Mouse (Mus musculus): ENCODE results near the gene Map4k5. TPM values are rescaled to one million over a fixed set of nuclear protein-coding genes. Genes with fewer than 3 reads are reported as not detected.

The Map4k5 gene
- polyA plus RNA-seq, 1 experiment from 2014 or later: 32.7 TPM

DNA sequence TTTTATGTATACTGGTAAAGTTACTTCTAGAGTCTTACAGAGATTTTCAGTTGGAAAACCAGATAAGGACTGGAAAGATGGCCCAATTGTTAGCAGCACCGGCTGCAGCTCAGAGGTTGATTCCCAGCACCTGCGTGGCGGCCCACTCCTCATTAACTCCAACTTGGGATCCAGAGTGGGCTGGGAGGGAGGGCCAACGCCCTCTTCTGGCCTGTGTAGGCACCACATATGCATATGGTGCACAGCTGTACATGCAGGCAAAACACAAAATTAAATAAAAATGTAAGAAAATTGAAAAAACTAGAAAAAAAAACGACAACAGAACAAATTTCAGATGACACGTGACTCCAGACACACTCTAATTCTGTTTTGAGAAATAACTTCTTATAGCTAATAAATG lies 927 bp upstream of the Map4k5 start:
- H3K27ac ChIP-seq (ENCODE audit: low read depth, low read length): no peak overlapping the region
- H3K9me3 ChIP-seq (ENCODE audit: control insufficient read depth, low read length): no peaks in the 10 kb centered on the region
- no peak overlapping the region for H3K4me2 ChIP-seq (ENCODE audit: low read depth, low read length, severe bottlenecking)
- WGBS: 71% methylated on average over 6 of the region's 6 CpGs
- no peak for DNase-seq (ENCODE audit: low spot score)
- H3K27me3 ChIP-seq (ENCODE audit: control insufficient read depth, insufficient read depth, low read length): no peaks in the 10 kb centered on the region
- H3K4me1 ChIP-seq (replicated peaks; ENCODE audit: control insufficient read depth, insufficient read depth, low read length): peaks cover 7% of the 10 kb centered on the region
- H3K9ac ChIP-seq (ENCODE audit: low read length): no peak overlapping the region
- H3K4me3 ChIP-seq (ENCODE audit: low read depth, low read length): no peak overlapping the region
- no peak for ATAC-seq (replicated peaks; ENCODE audit: low FRiP score)
- no peaks in the 10 kb centered on the region for H3K36me3 ChIP-seq (ENCODE audit: control insufficient read depth, insufficient read depth, low read length)

DNA sequence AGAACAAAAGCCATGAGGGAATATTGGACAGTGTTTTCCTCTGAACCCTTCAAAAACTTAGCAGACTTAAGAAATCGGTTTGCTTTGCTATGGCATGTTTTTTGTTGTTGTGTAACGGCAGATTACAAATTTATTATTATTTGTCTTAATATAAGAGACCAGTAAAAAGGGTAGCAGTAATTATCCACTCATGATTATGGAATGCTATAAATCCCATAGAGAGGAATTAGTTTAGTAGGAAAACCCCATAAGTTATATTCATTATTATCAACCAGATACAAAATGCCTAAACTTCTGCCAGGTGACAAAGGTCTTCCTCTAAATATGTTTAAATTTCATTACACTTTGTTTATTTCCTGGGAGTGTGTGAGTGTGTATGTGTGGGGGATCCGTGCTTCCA lies 1.3 kb downstream of the Map4k5 start:
- WGBS: 47% methylated on average over 3 of the region's 3 CpGs
- peaks cover 7% of the 10 kb centered on the region for H3K4me1 ChIP-seq (replicated peaks; ENCODE audit: control insufficient read depth, insufficient read depth, low read length)
- DNase-seq (ENCODE audit: low spot score) (no peak), ATAC-seq (replicated peaks; ENCODE audit: low FRiP score) (no peak)
- peak overlapping the region; percentile 93 for H3K9ac ChIP-seq (ENCODE audit: low read length)
- peak overlapping the region; percentile 85 for H3K4me3 ChIP-seq (ENCODE audit: low read depth, low read length)
- no peaks in the 10 kb centered on the region for H3K36me3 ChIP-seq (ENCODE audit: control insufficient read depth, insufficient read depth, low read length)
- H3K9me3 ChIP-seq (ENCODE audit: control insufficient read depth, low read length): no peaks in the 10 kb centered on the region
- H3K27ac ChIP-seq (ENCODE audit: low read depth, low read length): no peak overlapping the region
- H3K4me2 ChIP-seq (ENCODE audit: low read depth, low read length, severe bottlenecking): peak overlapping the region; percentile 70
- no peaks in the 10 kb centered on the region for H3K27me3 ChIP-seq (ENCODE audit: control insufficient read depth, insufficient read depth, low read length)

DNA sequence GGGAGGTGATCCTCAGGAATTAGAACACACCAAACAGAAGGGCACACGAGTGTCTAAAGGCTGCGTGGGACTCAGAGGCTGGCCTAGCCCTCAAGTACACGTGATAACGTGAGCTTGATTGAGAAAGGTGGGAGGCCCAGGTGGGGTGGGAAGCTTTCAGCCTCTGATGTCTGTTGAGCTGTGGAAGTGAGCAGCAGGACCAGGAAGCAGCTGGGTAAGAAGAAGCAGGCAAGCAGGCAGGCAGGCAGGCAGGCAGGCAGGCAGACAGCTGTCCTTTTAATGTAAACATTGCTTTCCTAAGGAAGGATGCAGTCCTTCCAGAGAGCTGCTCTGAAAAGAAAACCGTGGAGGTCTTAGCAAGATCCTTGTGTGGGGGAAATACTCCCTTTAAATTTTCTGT lies 2.5 kb downstream of the Map4k5 start:
- H3K4me1 ChIP-seq (replicated peaks; ENCODE audit: control insufficient read depth, insufficient read depth, low read length): peaks cover 7% of the 10 kb centered on the region
- H3K4me3 ChIP-seq (ENCODE audit: low read depth, low read length): no peak overlapping the region
- no peak for ATAC-seq (replicated peaks; ENCODE audit: low FRiP score)
- DNase-seq (ENCODE audit: low spot score): peak; percentile 56
- no peak overlapping the region for H3K4me2 ChIP-seq (ENCODE audit: low read depth, low read length, severe bottlenecking)
- no peaks in the 10 kb centered on the region for H3K27me3 ChIP-seq (ENCODE audit: control insufficient read depth, insufficient read depth, low read length)
- H3K9me3 ChIP-seq (ENCODE audit: control insufficient read depth, low read length): no peaks in the 10 kb centered on the region
- H3K9ac ChIP-seq (ENCODE audit: low read length): no peak overlapping the region
- 32% methylated on average over 5 of the region's 5 CpGs for WGBS
- no peak overlapping the region for H3K27ac ChIP-seq (ENCODE audit: low read depth, low read length)
- no peaks in the 10 kb centered on the region for H3K36me3 ChIP-seq (ENCODE audit: control insufficient read depth, insufficient read depth, low read length)

DNA sequence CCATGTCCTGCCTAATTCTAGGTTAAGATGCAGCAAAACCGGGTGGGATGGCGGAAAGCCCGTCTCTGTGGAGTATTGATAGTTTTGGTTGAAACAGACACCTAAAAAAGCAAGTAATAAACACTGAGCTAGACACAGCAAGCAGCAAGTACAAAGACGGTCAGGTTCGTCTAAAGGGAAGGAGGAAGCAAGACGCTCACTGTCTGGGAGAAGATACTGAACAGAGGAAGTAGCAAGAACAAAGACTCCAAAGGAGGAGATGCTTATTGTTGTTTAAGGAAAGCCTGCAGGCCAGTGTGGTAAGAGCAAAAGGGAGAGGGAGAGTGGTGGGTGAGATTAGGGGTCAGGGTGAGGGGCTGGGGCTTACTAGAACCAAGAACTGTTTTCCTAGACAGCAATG lies 2.9 kb downstream of the Map4k5 start:
- Histone ChIP-seq H3K4me2 (ENCODE audit: low read depth, low read length, severe bottlenecking) (no peak overlapping the region), H3K9ac (ENCODE audit: low read length) (no peak overlapping the region), H3K27me3 (ENCODE audit: control insufficient read depth, insufficient read depth, low read length) (no peaks in the 10 kb centered on the region), H3K4me1 (replicated peaks; ENCODE audit: control insufficient read depth, insufficient read depth, low read length) (peaks cover 7% of the 10 kb centered on the region), H3K4me3 (ENCODE audit: low read depth, low read length) (no peak overlapping the region), H3K27ac (ENCODE audit: low read depth, low read length) (no peak overlapping the region), H3K9me3 (ENCODE audit: control insufficient read depth, low read length) (no peaks in the 10 kb centered on the region), H3K36me3 (ENCODE audit: control insufficient read depth, insufficient read depth, low read length) (no peaks in the 10 kb centered on the region)
- no peak for DNase-seq (ENCODE audit: low spot score)
- no peak for ATAC-seq (replicated peaks; ENCODE audit: low FRiP score)
- 50% methylated on average over 6 of the region's 6 CpGs for WGBS

DNA sequence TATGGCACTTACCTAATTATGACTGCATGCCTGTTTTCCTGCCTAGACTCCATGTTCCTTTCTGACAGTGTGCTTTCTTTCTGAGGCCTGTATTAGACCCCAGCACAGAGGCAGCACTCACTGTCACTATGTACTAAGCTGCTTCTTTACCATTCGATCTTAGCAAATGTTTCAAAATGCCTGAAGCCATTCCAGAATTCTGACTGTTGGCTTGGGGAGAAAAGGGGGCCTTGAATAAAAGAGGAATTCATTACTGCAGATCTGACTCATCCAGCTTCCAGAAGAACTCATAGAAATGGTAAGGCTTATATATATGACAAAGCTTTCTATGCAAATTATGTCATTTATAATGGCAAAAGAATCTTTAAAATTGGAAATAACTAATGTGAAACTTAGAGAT lies 4.7 kb downstream of the Map4k5 start:
- 76% methylated on average over 1 of the region's 1 CpGs for WGBS
- no peak for DNase-seq (ENCODE audit: low spot score)

DNA sequence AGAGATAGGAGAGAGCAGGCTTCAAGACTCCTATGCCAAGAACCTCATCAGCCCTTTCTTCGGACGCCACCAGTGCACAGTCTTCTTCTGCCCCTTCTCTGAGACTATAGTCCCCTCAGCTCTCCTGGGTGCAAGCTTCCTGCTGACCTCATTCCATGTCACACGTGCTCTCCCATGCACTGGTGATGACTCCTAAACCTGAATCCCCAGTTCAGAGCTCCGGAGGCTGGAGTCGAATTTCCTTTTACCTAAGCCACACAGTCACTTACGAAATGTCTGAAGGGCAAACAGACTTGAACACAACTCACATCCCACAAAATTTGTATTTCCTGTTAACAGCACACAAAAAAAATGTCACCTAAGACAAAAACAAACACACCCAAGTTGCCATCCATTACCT lies 5.2 kb downstream of the Map4k5 start:
- Histone ChIP-seq H3K27ac (ENCODE audit: low read depth, low read length) (no peak overlapping the region), H3K4me1 (replicated peaks; ENCODE audit: control insufficient read depth, insufficient read depth, low read length) (peaks cover 7% of the 10 kb centered on the region), H3K9me3 (ENCODE audit: control insufficient read depth, low read length) (no peaks in the 10 kb centered on the region), H3K9ac (ENCODE audit: low read length) (no peak overlapping the region), H3K36me3 (ENCODE audit: control insufficient read depth, insufficient read depth, low read length) (no peaks in the 10 kb centered on the region), H3K4me3 (ENCODE audit: low read depth, low read length) (no peak overlapping the region), H3K27me3 (ENCODE audit: control insufficient read depth, insufficient read depth, low read length) (no peaks in the 10 kb centered on the region), H3K4me2 (ENCODE audit: low read depth, low read length, severe bottlenecking) (no peak overlapping the region)
- WGBS: 89% methylated on average over 6 of the region's 6 CpGs
- ATAC-seq (replicated peaks; ENCODE audit: low FRiP score) (no peak), DNase-seq (ENCODE audit: low spot score) (no peak)

More for the DNA sequence above, 4.7 kb downstream of the Map4k5 start:
- Histone ChIP-seq H3K27ac (ENCODE audit: low read depth, low read length) (no peak overlapping the region), H3K27me3 (ENCODE audit: control insufficient read depth, insufficient read depth, low read length) (no peaks in the 10 kb centered on the region), H3K9me3 (ENCODE audit: control insufficient read depth, low read length) (no peaks in the 10 kb centered on the region), H3K36me3 (ENCODE audit: control insufficient read depth, insufficient read depth, low read length) (no peaks in the 10 kb centered on the region), H3K4me1 (replicated peaks; ENCODE audit: control insufficient read depth, insufficient read depth, low read length) (peaks cover 7% of the 10 kb centered on the region), H3K4me2 (ENCODE audit: low read depth, low read length, severe bottlenecking) (no peak overlapping the region), H3K4me3 (ENCODE audit: low read depth, low read length) (no peak overlapping the region), H3K9ac (ENCODE audit: low read length) (no peak overlapping the region)
- no peak for ATAC-seq (replicated peaks; ENCODE audit: low FRiP score)

DNA sequence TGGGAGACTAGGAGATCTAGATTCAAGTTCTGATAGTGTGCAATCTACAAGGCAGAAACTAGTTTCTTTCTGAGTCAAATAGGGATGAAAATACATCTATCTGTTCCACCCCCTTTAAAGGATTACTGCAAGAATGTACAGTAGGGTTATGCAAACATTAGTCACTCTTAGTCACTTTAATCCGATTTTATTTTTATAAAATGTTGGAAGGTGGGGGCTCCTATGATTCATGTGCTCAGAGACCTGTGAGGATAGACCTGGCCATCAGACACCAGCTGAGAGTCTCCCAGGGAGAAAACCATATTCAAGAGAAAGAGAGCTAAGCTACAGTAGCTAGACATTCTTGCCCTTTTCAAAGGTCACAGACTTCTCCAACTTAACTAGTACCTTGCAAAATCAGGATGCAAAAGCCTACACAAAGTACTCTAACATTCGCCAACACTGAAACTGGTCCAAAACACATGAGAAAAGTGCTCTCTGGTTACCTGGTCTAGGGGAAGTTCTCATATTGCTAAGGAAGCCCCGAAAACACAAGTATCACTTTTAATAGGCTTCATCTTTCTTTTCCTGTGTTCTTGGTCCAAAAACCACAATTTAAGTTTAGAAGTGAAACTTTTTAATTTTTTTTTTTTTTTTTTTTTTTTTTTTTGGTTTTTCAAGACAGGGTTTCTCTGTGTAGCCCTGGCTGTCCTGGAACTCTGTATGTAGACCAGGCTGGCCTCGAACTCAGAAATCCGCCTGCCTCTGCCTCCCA lies 7.7 kb downstream of the Map4k5 start:
- no peak overlapping the region for H3K4me3 ChIP-seq (ENCODE audit: low read depth, low read length)
- DNase-seq (ENCODE audit: low spot score): no peak
- H3K27ac ChIP-seq (ENCODE audit: low read depth, low read length): no peak overlapping the region
- H3K36me3 ChIP-seq (ENCODE audit: control insufficient read depth, insufficient read depth, low read length): no peaks in the 10 kb centered on the region
- peaks cover 7% of the 10 kb centered on the region for H3K4me1 ChIP-seq (replicated peaks; ENCODE audit: control insufficient read depth, insufficient read depth, low read length)
- H3K27me3 ChIP-seq (ENCODE audit: control insufficient read depth, insufficient read depth, low read length): no peaks in the 10 kb centered on the region
- no peak overlapping the region for H3K9ac ChIP-seq (ENCODE audit: low read length)
- ATAC-seq (replicated peaks; ENCODE audit: low FRiP score): no peak
- 95% methylated on average over 5 of the region's 5 CpGs for WGBS
- no peak overlapping the region for H3K4me2 ChIP-seq (ENCODE audit: low read depth, low read length, severe bottlenecking)
- no peaks in the 10 kb centered on the region for H3K9me3 ChIP-seq (ENCODE audit: control insufficient read depth, low read length)

DNA sequence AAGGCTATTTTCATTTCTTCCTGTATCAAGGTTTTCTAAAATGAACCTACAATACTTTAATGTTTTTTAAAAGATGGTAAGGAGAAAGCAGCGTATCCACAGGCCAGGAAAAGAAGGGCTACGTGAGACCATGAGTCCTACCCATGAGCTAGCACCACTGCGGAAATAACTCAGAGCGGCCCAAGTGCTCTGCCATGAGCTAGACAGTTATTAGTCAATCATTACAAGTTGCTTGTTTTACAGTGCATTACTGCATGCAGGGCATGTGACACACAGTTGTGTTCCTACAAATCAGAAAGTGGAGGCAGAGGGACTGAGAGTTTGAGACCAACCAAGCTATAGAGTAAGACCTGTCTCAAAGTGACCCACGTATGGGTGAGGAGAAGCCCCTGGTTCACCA lies 8.9 kb downstream of the Map4k5 start:
- H3K36me3 ChIP-seq (ENCODE audit: control insufficient read depth, insufficient read depth, low read length): no peaks in the 10 kb centered on the region
- no peak overlapping the region for H3K4me3 ChIP-seq (ENCODE audit: low read depth, low read length)
- H3K4me2 ChIP-seq (ENCODE audit: low read depth, low read length, severe bottlenecking): no peak overlapping the region
- no peaks in the 10 kb centered on the region for H3K27me3 ChIP-seq (ENCODE audit: control insufficient read depth, insufficient read depth, low read length)
- no peak overlapping the region for H3K9ac ChIP-seq (ENCODE audit: low read length)
- ATAC-seq (replicated peaks; ENCODE audit: low FRiP score): no peak
- DNase-seq (ENCODE audit: low spot score): no peak
- no peak overlapping the region for H3K27ac ChIP-seq (ENCODE audit: low read depth, low read length)
- H3K9me3 ChIP-seq (ENCODE audit: control insufficient read depth, low read length): no peaks in the 10 kb centered on the region
- H3K4me1 ChIP-seq (replicated peaks; ENCODE audit: control insufficient read depth, insufficient read depth, low read length): peaks cover 9% of the 10 kb centered on the region; the same call in 1 of the 2 replicates
- WGBS: 94% methylated on average over 5 of the region's 5 CpGs
